Mouse (Mus musculus): ENCODE measurements around the gene Fzd4.

The Fzd4 gene

DNA sequence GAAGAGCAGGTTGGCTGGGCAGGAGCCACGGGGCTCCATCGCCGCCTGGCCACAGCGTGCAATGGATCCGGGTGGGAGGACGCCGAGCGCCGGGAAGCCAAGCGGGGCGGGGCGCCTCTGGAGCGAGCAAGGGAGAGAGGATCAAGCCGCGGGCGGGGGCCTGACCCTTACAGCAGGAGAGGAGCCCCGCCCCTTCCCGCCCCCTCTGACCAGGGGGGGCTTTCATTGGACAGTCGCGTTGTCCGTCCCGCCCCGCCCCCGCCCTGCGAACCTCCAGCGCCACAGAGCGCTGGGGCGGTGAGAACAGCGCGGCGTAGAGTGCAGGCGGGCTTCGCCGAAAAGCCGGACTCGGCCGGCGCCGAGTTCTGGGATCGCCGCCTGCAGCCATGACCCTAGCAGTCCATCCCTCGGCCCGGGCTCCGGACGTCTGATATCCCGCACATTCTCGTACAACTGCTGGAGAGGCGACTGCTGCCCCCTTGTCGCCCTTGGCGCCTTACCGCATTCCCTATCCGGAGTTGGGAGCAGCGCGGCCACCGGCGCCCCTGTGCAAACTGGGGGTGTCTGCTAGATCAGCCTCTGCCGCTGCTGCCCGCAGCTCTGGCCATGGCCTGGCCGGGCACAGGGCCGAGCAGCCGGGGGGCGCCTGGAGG lies at the start of gene Fzd4, which contains the start of gene Tmem135:
Gene Fzd4, plus strand, starts transcription at position 275 of the 653 bp plus-strand sequence.
Gene Tmem135, minus strand, starts transcription at position 142 of the 653 bp plus-strand sequence.
- H3K36me3 ChIP-seq (ENCODE audit: insufficient read depth, low read length): peaks cover 14% of the 10 kb centered on the region
- TF ChIP-seq POU5F1 (IDR thresholded peaks at IDR 0.05; ENCODE audit: borderline replicate concordance, low read length) (no peak), NANOG (IDR thresholded peaks at IDR 0.05; ENCODE audit: borderline replicate concordance, low read length) (no peak), CTCF (conservative IDR thresholded peaks at IDR 0.05; ENCODE audit: low read length) (no peak)
- peaks cover 8% of the 10 kb centered on the region; the same call in 1 of the 2 replicates for H3K9me3 ChIP-seq (ENCODE audit: low read length)
- H3K4me3 ChIP-seq (replicated peaks; ENCODE audit: low read length): peak within 1 kb of the TSS; percentile 91
- H3K4me1 ChIP-seq (replicated peaks; ENCODE audit: low read depth, low read length): peaks cover 13% of the 10 kb centered on the region
- H3K27me3 ChIP-seq (ENCODE audit: insufficient read depth, low read length): peaks cover 55% of the 10 kb centered on the region

DNA sequence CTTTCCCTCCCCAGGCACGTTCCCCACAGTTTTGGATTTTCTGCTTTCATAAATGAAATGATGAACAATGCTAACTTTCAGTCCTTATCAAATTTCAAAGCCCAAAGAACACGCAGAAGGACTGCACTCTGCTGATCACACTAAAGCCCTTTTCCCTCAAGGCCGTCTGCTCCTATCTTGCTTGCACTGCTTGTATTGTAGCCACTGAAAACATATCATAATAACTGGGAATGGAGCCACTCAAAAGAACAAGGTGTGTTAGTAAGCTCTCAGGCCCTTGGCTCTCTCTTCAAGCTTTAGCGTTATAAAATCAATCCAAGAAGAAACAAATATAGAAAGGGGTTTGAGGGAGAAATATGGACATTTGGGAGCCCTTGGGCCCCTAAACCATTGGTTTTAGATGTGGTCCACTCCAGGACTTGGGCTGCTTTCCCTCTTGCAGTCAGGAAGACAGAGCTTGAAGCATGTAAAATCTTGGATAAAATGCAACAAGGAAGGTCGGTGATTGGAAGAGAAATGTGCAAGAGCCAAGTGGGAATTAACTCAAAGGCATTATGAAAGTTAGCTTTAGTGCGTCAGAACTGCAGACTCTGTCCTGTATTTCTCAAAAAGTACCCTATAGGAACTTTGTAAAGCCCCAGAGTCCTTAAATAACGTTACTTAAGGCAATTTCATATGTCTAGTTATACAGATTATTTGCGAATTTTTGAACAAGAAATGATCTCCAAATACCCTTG lies 48.5 kb upstream of the Fzd4 start:
- Histone ChIP-seq H3K36me3 (ENCODE audit: insufficient read depth, low read length) (no peaks in the 10 kb centered on the region), H3K9me3 (ENCODE audit: low read length) (no peaks in the 10 kb centered on the region), H3K27me3 (ENCODE audit: insufficient read depth, low read length) (0 out of 2 replicates have a peak, but pooled peaks cover 3% of the 10 kb centered on the region), H3K4me1 (replicated peaks; ENCODE audit: low read depth, low read length) (no peaks in the 10 kb centered on the region), H3K4me3 (replicated peaks; ENCODE audit: low read length) (no peak overlapping the region)
- TF ChIP-seq POU5F1 (IDR thresholded peaks at IDR 0.05; ENCODE audit: borderline replicate concordance, low read length): no peak
- TF ChIP-seq NANOG (IDR thresholded peaks at IDR 0.05; ENCODE audit: borderline replicate concordance, low read length): no peak
- TF ChIP-seq CTCF (conservative IDR thresholded peaks at IDR 0.05; ENCODE audit: low read length): no peak

DNA sequence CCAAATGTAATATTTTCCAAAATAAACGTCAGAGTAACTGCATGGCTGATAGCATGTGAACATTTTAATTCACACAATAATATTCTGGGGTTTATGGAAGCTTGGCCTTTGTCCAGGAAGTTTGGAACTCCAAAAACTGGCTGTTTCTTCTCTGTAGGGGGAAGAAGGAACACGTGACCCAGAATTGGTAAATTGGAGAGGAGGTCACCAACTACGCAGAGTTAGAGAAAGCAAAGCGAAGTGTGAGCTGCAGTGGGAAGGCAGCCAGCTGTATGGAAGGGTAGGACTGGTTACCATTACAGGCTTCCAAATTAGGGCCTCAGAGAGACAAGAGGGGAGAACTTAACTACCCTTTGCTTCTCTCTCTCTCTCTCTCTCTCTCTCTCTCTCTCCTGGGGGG lies 47.8 kb upstream of the Fzd4 start:
- no peaks in the 10 kb centered on the region for H3K9me3 ChIP-seq (ENCODE audit: low read length)
- no peak for TF ChIP-seq NANOG (IDR thresholded peaks at IDR 0.05; ENCODE audit: borderline replicate concordance, low read length)
- no peak for TF ChIP-seq CTCF (conservative IDR thresholded peaks at IDR 0.05; ENCODE audit: low read length)
- TF ChIP-seq POU5F1 (IDR thresholded peaks at IDR 0.05; ENCODE audit: borderline replicate concordance, low read length): no peak
- H3K36me3 ChIP-seq (ENCODE audit: insufficient read depth, low read length): no peaks in the 10 kb centered on the region
- H3K4me1 ChIP-seq (replicated peaks; ENCODE audit: low read depth, low read length): no peaks in the 10 kb centered on the region
- 0 out of 2 replicates have a peak, but pooled peaks cover 3% of the 10 kb centered on the region for H3K27me3 ChIP-seq (ENCODE audit: insufficient read depth, low read length)
- H3K4me3 ChIP-seq (replicated peaks; ENCODE audit: low read length): no peak overlapping the region

DNA sequence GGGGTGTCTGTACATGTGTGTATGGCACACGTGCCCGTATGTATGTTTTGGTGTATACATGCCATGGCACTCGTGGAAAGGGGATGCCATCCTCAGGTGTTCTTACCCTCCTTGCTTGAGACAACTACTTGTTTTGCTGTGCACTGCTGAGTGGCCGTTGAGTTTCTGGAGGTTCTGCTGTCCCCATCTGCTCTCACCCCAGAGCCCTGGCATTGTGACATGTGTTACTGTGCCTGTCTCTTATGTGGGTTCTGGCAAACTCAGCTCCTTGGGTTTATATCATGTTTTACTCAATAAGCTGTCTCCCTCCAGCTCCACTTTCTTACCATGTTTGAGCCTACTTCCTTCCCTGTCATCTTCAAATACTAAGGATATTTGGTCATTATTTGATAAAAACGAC lies 40.2 kb upstream of the Fzd4 start:
- TF ChIP-seq CTCF (conservative IDR thresholded peaks at IDR 0.05; ENCODE audit: low read length) (no peak), NANOG (IDR thresholded peaks at IDR 0.05; ENCODE audit: borderline replicate concordance, low read length) (no peak), POU5F1 (IDR thresholded peaks at IDR 0.05; ENCODE audit: borderline replicate concordance, low read length) (no peak)
- H3K9me3 ChIP-seq (ENCODE audit: low read length): no peaks in the 10 kb centered on the region
- H3K4me3 ChIP-seq (replicated peaks; ENCODE audit: low read length): no peak overlapping the region
- H3K4me1 ChIP-seq (replicated peaks; ENCODE audit: low read depth, low read length): peaks cover 7% of the 10 kb centered on the region; the same call in 1 of the 2 replicates
- no peaks in the 10 kb centered on the region for H3K36me3 ChIP-seq (ENCODE audit: insufficient read depth, low read length)
- H3K27me3 ChIP-seq (ENCODE audit: insufficient read depth, low read length): no peaks in the 10 kb centered on the region

DNA sequence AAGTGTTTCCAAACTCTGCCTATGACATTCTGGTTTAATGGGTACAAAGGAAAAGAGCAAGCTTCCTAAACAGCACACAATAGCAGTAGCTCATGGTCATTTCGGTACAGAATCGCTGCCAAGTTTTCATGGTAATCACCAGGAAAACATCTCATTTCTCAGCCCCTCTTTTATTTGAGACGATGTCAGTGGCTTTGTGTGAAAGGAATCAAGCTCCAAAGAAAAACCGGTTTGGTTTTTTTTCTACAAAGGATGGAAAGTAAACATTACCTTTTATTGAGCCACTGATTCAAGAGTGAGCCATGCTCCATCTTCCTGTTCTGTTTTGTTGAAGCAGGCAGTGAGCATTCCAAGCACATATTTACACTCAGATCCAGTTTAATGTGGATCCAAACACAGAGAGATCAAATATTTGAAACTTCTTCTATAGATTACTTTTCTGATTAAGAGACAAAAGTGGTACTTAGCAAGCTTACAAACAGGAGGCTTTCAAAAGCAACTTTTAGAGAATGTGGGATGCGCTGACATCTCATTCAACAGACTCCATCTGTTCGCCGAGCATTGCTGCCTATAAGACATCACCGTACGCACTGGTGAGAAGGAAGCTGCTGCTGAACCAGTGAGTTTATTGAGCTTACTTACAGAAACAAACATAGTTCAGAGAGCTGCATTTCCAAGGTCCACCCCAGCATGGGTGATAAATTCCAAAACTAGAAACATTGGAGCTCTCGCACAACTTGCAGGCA lies 38.8 kb upstream of the Fzd4 start:
- Histone ChIP-seq H3K4me1 (replicated peaks; ENCODE audit: low read depth, low read length) (peaks cover 7% of the 10 kb centered on the region; the same call in 1 of the 2 replicates), H3K27me3 (ENCODE audit: insufficient read depth, low read length) (no peaks in the 10 kb centered on the region), H3K36me3 (ENCODE audit: insufficient read depth, low read length) (no peaks in the 10 kb centered on the region), H3K4me3 (replicated peaks; ENCODE audit: low read length) (no peak overlapping the region), H3K9me3 (ENCODE audit: low read length) (no peaks in the 10 kb centered on the region)
- no peak for TF ChIP-seq CTCF (conservative IDR thresholded peaks at IDR 0.05; ENCODE audit: low read length)
- TF ChIP-seq NANOG (IDR thresholded peaks at IDR 0.05; ENCODE audit: borderline replicate concordance, low read length): no peak
- no peak for TF ChIP-seq POU5F1 (IDR thresholded peaks at IDR 0.05; ENCODE audit: borderline replicate concordance, low read length)

DNA sequence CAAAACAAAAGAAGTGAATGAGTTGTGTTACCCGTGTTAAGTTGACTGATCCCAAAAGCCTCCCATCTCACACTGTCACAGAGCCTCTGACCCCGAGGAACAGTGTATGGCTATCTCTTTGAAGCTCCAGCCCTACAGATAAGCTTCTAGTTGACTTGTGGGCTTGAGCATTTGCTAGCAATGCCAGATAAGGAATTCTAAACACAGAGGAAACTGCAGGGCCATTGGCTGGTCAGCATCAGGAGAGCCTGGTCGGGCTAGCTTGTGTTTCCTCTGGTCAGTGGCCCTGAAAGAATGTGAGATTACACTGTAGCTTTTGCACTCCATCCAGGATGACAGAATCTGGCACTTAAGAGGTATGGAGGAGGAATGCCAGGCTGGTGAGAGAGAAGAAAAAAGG lies 36.5 kb upstream of the Fzd4 start:
- TF ChIP-seq CTCF (conservative IDR thresholded peaks at IDR 0.05; ENCODE audit: low read length): no peak
- no peak for TF ChIP-seq NANOG (IDR thresholded peaks at IDR 0.05; ENCODE audit: borderline replicate concordance, low read length)
- no peak for TF ChIP-seq POU5F1 (IDR thresholded peaks at IDR 0.05; ENCODE audit: borderline replicate concordance, low read length)
- Histone ChIP-seq H3K4me1 (replicated peaks; ENCODE audit: low read depth, low read length) (peaks cover 7% of the 10 kb centered on the region; the same call in 1 of the 2 replicates), H3K36me3 (ENCODE audit: insufficient read depth, low read length) (no peaks in the 10 kb centered on the region), H3K27me3 (ENCODE audit: insufficient read depth, low read length) (no peaks in the 10 kb centered on the region), H3K4me3 (replicated peaks; ENCODE audit: low read length) (no peak overlapping the region), H3K9me3 (ENCODE audit: low read length) (no peaks in the 10 kb centered on the region)

DNA sequence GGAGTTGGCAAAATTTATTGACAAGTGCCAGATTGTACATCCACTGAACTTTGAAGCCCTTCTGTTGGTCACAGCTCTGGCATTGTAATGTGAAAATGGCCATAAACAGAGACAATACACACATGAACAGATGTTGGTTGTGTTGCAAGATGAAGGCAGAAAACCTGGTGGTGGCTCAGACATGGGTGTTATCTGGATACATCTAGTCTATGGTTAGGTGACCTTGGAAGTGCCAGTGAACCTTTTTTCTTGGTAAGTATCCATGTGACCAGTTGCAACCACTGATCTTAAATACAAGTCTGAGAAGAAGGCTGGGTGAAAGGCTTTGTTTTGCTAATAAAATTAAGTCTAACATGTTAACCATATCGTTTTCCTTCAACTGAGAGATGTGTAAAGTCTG lies 34.1 kb upstream of the Fzd4 start:
- H3K36me3 ChIP-seq (ENCODE audit: insufficient read depth, low read length): no peaks in the 10 kb centered on the region
- TF ChIP-seq CTCF (conservative IDR thresholded peaks at IDR 0.05; ENCODE audit: low read length): no peak
- TF ChIP-seq NANOG (IDR thresholded peaks at IDR 0.05; ENCODE audit: borderline replicate concordance, low read length): no peak
- TF ChIP-seq POU5F1 (IDR thresholded peaks at IDR 0.05; ENCODE audit: borderline replicate concordance, low read length): no peak
- no peaks in the 10 kb centered on the region for H3K9me3 ChIP-seq (ENCODE audit: low read length)
- H3K27me3 ChIP-seq (ENCODE audit: insufficient read depth, low read length): no peaks in the 10 kb centered on the region
- no peak overlapping the region for H3K4me3 ChIP-seq (replicated peaks; ENCODE audit: low read length)
- H3K4me1 ChIP-seq (replicated peaks; ENCODE audit: low read depth, low read length): peaks cover 7% of the 10 kb centered on the region; the same call in 1 of the 2 replicates

DNA sequence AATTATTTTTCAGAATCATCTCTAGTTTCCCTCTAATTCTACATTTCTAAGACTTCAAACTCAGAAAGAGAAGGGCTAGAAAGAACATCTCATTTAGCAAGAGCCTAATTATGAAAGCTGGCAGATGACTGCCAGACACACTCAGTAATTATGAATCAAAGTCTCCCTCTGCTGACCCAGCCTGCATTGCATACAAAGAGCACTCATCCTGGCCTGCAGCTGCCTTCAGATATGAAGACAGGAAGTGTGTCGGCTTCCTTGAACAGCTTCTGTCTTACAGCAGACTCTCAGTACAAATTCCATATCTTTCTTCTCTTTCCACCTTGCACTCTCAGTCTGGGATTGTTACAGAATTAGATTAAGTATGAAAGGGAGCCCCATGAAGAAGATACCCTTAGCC lies 33.2 kb upstream of the Fzd4 start:
- Histone ChIP-seq H3K36me3 (ENCODE audit: insufficient read depth, low read length) (no peaks in the 10 kb centered on the region), H3K9me3 (ENCODE audit: low read length) (no peaks in the 10 kb centered on the region), H3K4me1 (replicated peaks; ENCODE audit: low read depth, low read length) (peaks cover 7% of the 10 kb centered on the region; the same call in 1 of the 2 replicates), H3K27me3 (ENCODE audit: insufficient read depth, low read length) (no peaks in the 10 kb centered on the region), H3K4me3 (replicated peaks; ENCODE audit: low read length) (no peak overlapping the region)
- no peak for TF ChIP-seq NANOG (IDR thresholded peaks at IDR 0.05; ENCODE audit: borderline replicate concordance, low read length)
- TF ChIP-seq POU5F1 (IDR thresholded peaks at IDR 0.05; ENCODE audit: borderline replicate concordance, low read length): no peak
- TF ChIP-seq CTCF (conservative IDR thresholded peaks at IDR 0.05; ENCODE audit: low read length): no peak

Measured in E14TG2a.4 (cell line).